Mouse (Mus musculus): ENCODE measurements around the gene Ralb.

Ralb gene

GRCm38 (mm10) chr1:119451417-119451816 lies 53.2 kb downstream of the Ralb start:
- DNase-seq (ENCODE audit: low read depth, low spot score): no peak

DNA sequence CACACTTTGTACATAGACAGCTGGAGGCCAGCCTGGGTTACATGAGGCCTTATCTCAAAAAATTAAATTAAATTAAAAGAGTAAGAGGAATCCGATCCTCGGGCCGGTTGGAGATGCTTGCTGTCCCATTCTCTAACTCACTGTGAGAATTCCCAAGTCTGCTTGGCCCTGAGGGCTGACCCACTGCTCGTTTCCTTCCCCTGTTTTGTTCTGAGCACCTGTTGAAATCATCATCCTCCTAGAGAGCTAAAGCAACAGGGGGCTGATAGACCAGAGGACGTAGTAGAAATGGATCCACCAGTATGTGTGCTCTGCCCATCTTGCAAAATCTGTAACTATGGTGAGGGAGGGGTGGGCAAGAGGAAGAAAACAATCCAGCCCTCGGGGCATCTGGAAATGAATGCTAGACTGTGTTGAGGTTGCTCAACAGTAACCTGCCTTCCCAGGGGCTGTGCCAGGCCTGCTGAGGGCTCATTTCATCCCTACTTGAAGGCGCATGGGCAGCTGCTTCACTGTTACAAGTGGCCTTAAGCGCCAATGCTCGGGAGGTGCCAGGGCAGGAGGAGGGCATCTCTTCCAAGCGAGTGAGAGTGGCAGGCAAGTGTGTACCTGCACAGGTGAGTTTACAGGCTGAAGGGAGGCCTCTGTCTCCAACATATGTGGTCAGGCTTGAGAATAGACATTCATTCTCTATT lies 53.8 kb downstream of the Ralb start:
- DNase-seq (ENCODE audit: low read depth, low spot score): no peak

DNA sequence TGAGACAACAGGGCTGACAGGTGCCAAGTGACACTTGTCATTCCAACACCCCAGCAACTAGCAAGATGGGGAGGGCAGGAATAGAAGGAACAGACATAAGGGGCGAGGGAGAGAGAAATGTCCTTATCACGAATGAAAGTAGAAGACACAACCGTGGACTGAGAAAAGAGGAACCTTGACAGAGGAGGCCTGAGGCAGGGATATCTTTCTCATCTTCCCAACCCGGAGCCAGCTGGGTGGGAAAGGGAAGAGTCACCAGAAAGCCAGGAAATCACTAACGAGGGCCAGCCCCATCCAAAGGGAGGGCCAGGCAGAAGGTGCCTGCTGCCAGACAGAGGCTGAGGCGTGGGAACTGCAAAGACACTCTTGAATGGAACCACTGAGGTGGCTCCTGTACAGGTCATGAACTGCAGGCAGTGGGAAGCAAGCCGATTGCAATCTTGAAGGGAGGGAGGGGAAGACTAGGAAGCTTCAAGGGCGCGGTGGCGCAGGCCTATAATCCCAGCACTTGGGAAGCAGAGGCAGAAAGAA lies 57.8 kb downstream of the Ralb start:
- DNase-seq (ENCODE audit: low read depth, low spot score): no peak

GRCm38 (mm10) chr1:119443591-119444350 lies 60.8 kb downstream of the Ralb start:
- DNase-seq (ENCODE audit: low read depth, low spot score): no peak

DNA sequence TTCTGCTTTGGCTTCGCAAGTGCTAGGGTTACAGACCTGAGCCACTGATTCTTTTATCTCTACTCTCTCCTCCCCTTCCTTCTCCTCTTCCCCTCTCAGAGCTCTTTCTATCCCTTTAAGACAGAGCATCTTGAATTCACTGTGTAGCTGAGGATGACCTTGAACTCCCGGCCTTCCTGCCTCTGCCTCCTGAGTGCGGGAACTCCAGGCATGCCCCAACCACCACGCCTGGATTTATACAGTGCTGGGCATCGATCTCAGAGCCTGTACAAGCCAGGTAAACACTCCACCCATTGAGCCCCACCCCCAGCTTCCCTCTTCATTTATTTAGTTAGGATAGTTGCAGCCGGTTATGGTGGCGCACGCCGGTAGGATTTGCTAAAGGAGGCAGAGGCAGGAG lies 61.7 kb downstream of the Ralb start:
- no peak for DNase-seq (ENCODE audit: low read depth, low spot score)

DNA sequence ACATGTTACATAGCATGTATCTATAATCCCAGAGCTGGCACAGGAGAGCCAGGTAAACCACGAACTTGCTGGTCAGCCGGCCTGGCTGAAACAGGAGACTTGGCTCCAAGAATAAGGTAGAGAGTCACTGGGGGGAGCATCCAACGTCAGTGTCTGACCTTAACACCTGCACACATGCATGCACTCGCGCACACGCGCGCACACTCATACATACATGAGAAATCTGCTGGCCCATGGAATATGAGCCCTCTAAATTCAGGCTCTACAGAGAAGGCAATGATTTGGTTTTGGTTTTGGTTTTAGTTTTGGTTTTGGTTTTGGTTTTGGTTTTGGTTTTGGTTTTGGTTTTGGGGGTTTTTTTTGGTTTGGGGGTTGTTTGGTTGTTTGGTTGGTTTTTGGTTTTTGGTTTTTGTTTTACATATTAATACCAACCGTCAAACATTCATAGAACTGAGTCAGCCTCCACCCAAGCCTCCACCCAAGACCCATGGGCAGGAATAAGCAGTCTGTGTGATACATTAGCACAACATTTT lies 66.4 kb downstream of the Ralb start:
- DNase-seq (ENCODE audit: low read depth, low spot score): no peak

DNA sequence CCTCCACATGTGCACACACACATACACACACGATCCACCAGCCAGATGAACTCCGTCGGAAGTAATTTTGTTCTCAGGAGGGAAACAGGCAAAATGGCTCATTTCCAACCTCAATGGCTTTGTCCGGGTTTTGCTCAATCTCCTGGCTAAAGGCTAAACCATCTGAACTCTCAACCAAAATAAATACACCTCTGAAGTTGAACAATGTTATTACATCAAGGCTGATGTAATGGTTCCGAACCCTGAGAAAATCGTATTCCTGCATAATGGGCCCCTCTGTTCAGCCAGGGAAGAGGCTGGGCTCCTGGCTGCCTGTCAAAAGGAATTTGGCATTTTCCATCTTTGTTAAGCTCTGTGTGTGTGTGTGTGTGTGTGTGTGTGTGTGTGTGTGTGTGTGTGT lies 67.2 kb downstream of the Ralb start:
- DNase-seq (ENCODE audit: low read depth, low spot score): no peak

GRCm38 (mm10) chr1:119424141-119424860 lies 80.3 kb downstream of the Ralb start:
- no peak for DNase-seq (ENCODE audit: low read depth, low spot score)

- DNase-seq (ENCODE audit: low read depth, low spot score): no peak
Observed at GRCm38 (mm10) chr1:119423510-119423909, 81.1 kb downstream of the Ralb start.

DNA sequence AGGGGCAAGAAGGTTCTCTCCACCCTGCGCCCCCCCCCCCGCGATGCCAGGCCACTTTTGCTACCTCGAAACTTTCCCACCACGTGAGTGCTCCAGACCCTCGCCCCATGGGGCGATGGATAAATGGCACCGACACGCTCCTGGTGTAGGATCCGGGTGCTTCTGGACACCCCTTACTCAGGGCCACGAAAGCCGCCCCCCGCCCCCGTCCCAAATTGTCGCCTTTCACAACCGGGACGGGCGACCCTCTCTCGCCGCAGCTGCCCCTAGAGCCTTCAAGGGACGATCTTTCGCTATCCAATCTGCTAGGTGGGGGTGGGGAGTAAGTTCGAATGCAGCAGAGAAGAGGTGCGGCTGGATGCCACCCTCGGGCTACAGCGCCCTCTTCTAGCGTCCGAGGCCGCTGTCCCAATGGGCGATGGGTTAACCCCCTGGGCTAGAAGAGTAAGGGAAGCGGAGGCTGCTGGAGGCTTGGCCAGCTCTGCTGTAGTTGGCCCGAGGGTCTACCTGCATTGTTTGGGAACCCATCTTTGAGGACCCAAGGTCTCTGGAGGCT lies 82.1 kb downstream of the Ralb start:
- DNase-seq (ENCODE audit: low read depth, low spot score): no peak

- no peak for DNase-seq (ENCODE audit: low read depth, low spot score)
Observed at GRCm38 (mm10) chr1:119421576-119422421, 82.8 kb downstream of the Ralb start, which contains the start of gene Inhbb. Inhbb (minus strand) TSS chr1:119422248.

GRCm38 (mm10) chr1:119420984-119421575 lies 83.5 kb downstream of the Ralb start:
- no peak for DNase-seq (ENCODE audit: low read depth, low spot score)
